Mouse (Mus musculus) ES-Bruce4 (cell line): ENCODE data around the gene Mif4gd.

Experiments used
- CTCF ChIP-seq: IDR thresholded peaks from one replicate; pipeline ENCODE4 v1.8.1; 2011; ENCODE audit warnings: low read depth, low read length
- EP300 ChIP-seq: IDR thresholded peaks from 2 replicates; pipeline ENCODE4 v1.6.1; 2011; ENCODE audit warnings: low read depth, low read length; ENCODE audit not compliant: insufficient read depth
- POLR2A ChIP-seq: IDR thresholded peaks from one replicate; pipeline ENCODE4 v1.8.1; 2011; ENCODE audit warnings: low read length; ENCODE audit not compliant: insufficient read depth

DNA sequence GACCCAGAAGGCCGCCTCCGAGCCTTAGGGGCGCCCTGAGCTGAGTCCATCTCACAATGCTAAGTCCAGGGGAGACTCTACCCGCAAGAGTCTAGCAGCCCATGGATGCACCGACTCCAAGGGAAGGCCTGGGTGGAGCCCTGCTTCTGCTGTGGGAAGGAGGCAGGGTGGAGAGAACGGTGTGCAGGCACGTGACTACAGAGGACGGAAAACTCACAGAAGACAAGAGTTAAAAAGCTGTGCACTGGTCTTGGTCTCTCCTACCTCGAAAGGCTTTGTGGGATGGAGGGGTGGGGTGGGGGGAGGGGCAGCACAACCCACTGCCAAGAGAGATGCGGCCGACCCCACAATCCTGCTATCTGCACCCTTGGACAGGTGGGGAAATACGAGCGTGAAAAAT, 31.5 kb upstream of the Mif4gd start:
- TF ChIP-seq CTCF (no peak), EP300 (no peak), POLR2A (no peak)
